Mouse (Mus musculus) forebrain, postnatal 0 days (tissue): ENCODE results near the gene Ankrd11. TPM values are rescaled to one million over a fixed set of nuclear protein-coding genes. Genes with fewer than 3 reads are reported as not detected.

Experiments
- ATAC-seq: fragments of 200-750 bp; cut with Nextera tagmentation; 2 replicates; pipeline ENCODE4 v1.8.0; 2017; ENCODE audit warnings: mild to moderate bottlenecking, moderate library complexity
- DNase-seq: peaks from one replicate; pipeline ENCODE4 v3.0.0-alpha.2; 2015
- H3K27ac ChIP-seq: fragments of 300-500 bp; sonication (generic); 2 replicates; pipeline ENCODE4 v1.5.1; 2014; ENCODE audit warnings: low read depth, mild to moderate bottlenecking, antibody characterized with exemption, low read length, moderate library complexity, mixed read lengths
- H3K27me3 ChIP-seq: fragments of 300-500 bp; sonication (generic); 2 replicates; pipeline ENCODE4 v1.6.1; 2014; ENCODE audit warnings: mild to moderate bottlenecking, low read length, mixed read lengths; ENCODE audit not compliant: insufficient read depth
- H3K36me3 ChIP-seq: fragments of 300-500 bp; sonication (generic); 2 replicates; pipeline ENCODE4 v1.6.1; 2014; ENCODE audit warnings: mild to moderate bottlenecking, moderate library complexity; ENCODE audit not compliant: insufficient read depth
- H3K4me1 ChIP-seq: fragments of 300-500 bp; sonication (generic); 2 replicates; pipeline ENCODE4 v1.6.1; 2014; ENCODE audit warnings: antibody characterized with exemption; ENCODE audit not compliant: insufficient read depth
- H3K4me2 ChIP-seq: fragments of 300-500 bp; sonication (generic); 2 replicates; pipeline ENCODE4 v1.6.1; 2014; ENCODE audit warnings: low read depth, mild to moderate bottlenecking, moderate library complexity
- H3K4me3 ChIP-seq: fragments of 300-500 bp; sonication (generic); 2 replicates; pipeline ENCODE4 v1.5.1; 2014; ENCODE audit warnings: low read depth, low read length, mixed read lengths
- H3K9ac ChIP-seq: fragments of 300-500 bp; sonication (generic); 2 replicates; pipeline ENCODE4 v1.6.1; 2014; ENCODE audit warnings: mild to moderate bottlenecking
- H3K9me3 ChIP-seq: fragments of 300-500 bp; sonication (generic); 2 replicates; pipeline ENCODE4 v1.6.1; 2016; ENCODE audit warnings: low read length
- CTCF ChIP-seq: sonication (generic); IDR thresholded peaks from 2 replicates; pipeline ENCODE4 v1.5.1; 2016; ENCODE audit warnings: antibody characterized with exemption, control low read depth, low read depth
- WGBS: fragments of 180-500 bp; shearing (Covaris S2); extraction: QIAGEN DNeasy Blood & Tissue Kit; methylation state at CpG from one replicate; pipeline ENCODE4 v1.1.7; 2014; 5-methylcytosine and 5-hydroxymethylcytosine counted together
- polyA plus RNA-seq: library from polyadenylated mRNA; unstranded; fragments of >200 nt; fragmentation: Nextera tagmentation; extraction: Ambion mirVana; gene quantifications from 2 replicates; pipeline ENCODE4 v1.2.1, GENCODE M21; 2015
- total RNA-seq: library from RNA; depleted of rRNA; stranded (reverse); fragments of >200 nt; gene quantifications from 2 replicates; pipeline ENCODE4 v1.2.3, GENCODE M21; 2014

Gene Ankrd11
- total and polyA plus RNA-seq, 2 experiments from 2014 or later = 73.5 to 103 TPM

DNA sequence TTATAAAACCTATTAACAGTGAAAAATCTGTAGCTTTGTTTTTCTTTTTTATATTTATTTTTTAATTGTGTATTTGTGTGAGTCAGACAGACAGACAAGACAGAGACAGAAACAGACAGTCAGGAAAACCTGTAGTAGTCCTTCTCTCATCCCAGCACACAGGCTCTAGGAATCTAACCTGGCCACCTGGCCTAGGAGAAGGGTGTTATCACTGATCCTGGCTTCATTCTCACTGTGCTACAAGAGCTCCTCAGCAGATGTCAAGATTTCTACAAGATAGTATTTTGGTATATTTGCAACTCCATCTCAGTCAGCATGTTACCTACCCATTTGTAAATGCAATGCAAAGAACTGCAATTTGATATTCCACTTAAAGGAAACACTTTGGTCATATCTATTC, 30.8 kb downstream of the Ankrd11 start:
- no peak for TF ChIP-seq CTCF
- no peaks in the 10 kb centered on the region for H3K9me3 ChIP-seq
- H3K4me2 ChIP-seq = no peak overlapping the region
- H3K4me3 ChIP-seq = no peak overlapping the region
- no peaks in the 10 kb centered on the region for H3K27me3 ChIP-seq
- H3K9ac ChIP-seq = no peak overlapping the region
- ATAC-seq (no peak), DNase-seq (no peak)
- H3K36me3 ChIP-seq = no peaks in the 10 kb centered on the region
- H3K27ac ChIP-seq = no peak overlapping the region
- H3K4me1 ChIP-seq = no peaks in the 10 kb centered on the region

DNA sequence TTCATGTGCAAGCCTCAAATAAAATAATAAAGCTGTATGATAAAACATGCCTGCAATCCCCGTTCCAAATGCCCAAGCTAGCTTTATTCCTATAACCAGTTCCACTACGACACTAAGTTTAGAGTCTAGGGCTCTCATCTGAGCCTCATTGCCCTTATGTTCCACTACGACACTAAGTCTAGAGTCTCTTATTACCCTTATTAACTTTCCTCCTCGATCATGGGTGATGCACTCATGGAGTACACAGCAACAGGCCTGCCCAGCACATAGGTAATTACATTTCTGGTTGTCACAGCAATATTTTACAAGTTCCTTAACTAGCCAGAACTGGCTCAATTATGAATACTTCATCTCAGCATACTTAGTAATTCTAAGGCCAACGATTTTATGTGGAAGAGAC, 36.3 kb downstream of the Ankrd11 start:
- no peaks in the 10 kb centered on the region for H3K27me3 ChIP-seq
- DNase-seq = no peak
- no peak for ATAC-seq
- no peaks in the 10 kb centered on the region for H3K9me3 ChIP-seq
- H3K27ac ChIP-seq = no peak overlapping the region
- H3K4me1 ChIP-seq = no peaks in the 10 kb centered on the region
- no peak overlapping the region for H3K4me3 ChIP-seq
- H3K9ac ChIP-seq = no peak overlapping the region
- H3K36me3 ChIP-seq = no peaks in the 10 kb centered on the region
- TF ChIP-seq CTCF = no peak
- 82% methylated on average over 5 of the region's 5 CpGs for WGBS
- no peak overlapping the region for H3K4me2 ChIP-seq

DNA sequence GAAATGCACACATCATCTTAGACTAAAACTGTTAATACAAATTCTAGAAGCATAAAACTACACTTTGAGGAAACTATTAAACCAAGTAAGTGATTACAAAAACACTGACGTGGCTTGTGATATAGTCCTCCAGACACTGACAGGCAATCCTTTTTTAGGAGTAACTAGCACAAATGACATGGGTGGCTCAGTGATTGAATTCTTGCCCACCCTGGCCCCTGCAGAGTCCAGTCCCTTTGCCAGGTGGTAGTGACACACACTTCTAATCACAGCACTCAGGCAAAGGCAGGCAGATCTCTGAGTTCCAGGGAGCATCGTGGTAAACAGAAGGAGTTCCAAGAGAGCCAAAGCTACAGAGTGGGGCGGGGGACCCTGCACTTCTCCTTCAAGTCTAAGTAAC, 36.7 kb downstream of the Ankrd11 start:
- WGBS = 64% methylated on average over 3 of the region's 3 CpGs
- no peak for TF ChIP-seq CTCF

DNA sequence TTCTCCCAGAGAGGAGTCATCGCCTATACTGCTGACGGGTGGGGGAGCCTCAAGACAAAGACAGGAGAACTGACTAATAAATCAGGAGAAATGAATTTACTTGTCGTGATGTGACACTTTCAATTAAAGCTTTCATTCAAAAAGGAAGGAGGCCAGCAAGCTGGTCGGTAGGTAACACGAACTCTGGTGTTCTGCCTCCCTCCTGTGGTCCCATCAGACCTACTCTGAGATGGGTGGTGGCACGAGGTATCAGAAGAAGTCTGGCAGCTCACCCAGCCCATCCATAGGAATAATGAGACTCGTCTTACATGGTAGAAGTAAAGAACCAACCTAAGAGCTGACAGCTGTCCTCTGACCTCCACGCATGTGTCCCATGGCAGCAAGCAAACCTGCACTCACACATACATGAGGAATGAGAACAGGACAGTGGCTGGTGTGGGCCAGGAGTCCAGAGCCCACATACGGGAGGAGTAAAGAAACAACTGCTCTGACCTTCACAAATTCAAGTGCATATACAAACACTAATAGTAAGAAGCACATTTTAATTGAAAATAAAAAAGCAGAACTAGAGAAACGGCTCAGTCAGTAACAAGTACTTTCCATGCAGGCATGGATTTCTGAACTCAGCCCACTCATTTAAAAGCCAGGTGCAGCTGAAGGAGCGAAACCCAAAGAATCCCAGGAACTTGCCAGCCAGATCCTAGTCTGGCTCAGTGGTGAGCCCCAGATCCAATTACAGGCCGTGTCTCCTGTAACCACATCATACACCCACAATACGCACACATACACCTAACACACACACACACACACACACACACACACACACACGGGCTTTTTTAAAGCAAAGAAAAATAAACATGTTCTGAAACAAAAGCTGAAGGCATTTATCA, 37.8 kb downstream of the Ankrd11 start:
- TF ChIP-seq CTCF = no peak
- DNase-seq (no peak), ATAC-seq (no peak)
- H3K4me1 ChIP-seq = no peaks in the 10 kb centered on the region
- H3K4me3 ChIP-seq = no peak overlapping the region
- no peaks in the 10 kb centered on the region for H3K36me3 ChIP-seq
- H3K9ac ChIP-seq = no peak overlapping the region
- 77% methylated on average over 14 of the region's 14 CpGs for WGBS
- H3K27me3 ChIP-seq = no peaks in the 10 kb centered on the region
- H3K9me3 ChIP-seq = no peaks in the 10 kb centered on the region
- no peak overlapping the region for H3K4me2 ChIP-seq
- H3K27ac ChIP-seq = no peak overlapping the region

More for the DNA sequence above, 36.7 kb downstream of the Ankrd11 start:
- DNase-seq = no peak
- Histone ChIP-seq H3K4me1 (no peaks in the 10 kb centered on the region), H3K4me3 (no peak overlapping the region), H3K36me3 (no peaks in the 10 kb centered on the region), H3K9me3 (no peaks in the 10 kb centered on the region), H3K9ac (no peak overlapping the region), H3K27me3 (no peaks in the 10 kb centered on the region), H3K4me2 (no peak overlapping the region), H3K27ac (no peak overlapping the region)
- no peak for ATAC-seq

DNA sequence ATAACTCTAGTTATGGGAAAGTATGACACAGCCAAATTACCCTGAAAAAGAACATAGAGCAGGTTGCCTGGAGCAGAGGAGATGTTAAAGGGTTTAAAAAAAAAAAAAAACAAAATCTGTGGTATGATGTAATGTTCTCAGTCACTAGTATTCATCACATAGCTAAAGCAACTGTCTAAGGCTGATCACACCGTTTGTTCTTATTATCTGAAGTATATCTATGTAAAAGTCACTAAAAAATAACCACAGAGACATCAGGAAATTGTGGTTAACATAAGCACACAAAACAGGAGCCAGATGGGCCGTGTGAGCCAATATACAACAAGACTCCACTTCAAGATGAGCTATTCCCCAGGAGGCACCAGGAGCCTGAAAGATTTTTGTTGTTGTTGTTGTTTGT, 41.8 kb downstream of the Ankrd11 start:
- Histone ChIP-seq H3K9ac (no peak overlapping the region), H3K4me3 (no peak overlapping the region), H3K27me3 (no peaks in the 10 kb centered on the region), H3K9me3 (no peaks in the 10 kb centered on the region), H3K36me3 (no peaks in the 10 kb centered on the region), H3K27ac (no peak overlapping the region), H3K4me2 (no peak overlapping the region), H3K4me1 (no peaks in the 10 kb centered on the region)
- ATAC-seq = no peak
- no peak for DNase-seq
- no peak for TF ChIP-seq CTCF
- 71% methylated on average over 2 of the region's 2 CpGs for whole genome bisulfite sequencing

DNA sequence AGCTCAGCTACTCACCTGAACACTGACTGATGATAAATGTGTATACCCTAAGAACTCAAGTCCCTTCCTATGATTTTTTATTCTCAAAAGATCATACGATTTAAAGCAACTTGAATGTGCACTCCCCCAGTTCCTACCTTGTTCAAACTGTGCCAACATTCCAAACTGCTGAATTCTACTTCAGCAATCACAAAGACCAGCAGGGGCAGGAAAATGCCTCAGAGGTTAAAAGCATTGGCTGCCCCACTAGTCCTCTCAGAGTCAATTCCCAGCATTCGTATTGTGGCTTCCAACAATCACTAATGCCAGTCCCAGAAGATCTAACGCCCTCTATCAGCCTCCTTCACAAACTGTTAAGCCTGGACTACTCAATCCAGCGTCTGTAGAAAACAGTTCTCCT, 44.1 kb downstream of the Ankrd11 start:
- Histone ChIP-seq H3K4me2 (no peak overlapping the region), H3K4me3 (no peak overlapping the region)
- 70% methylated on average over 4 of the region's 4 CpGs for WGBS

DNA sequence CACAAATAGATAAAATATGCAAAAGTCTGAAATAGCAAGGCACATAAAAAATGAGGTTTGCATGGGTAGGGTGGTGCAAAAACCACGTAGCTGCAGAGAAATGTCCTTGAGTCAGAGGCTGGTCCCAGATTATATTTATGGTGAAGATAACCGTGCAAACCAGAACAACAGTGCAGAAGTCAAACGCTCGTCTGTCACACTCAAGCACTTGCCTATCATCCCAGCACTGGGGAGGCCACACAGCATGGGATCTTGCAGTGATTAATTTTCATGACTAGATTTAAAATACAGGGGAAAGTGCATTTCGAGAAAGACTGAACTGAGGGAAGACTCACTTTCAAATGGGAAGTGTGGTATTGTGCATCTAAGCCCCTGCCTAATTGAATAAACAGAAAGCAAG, 48.3 kb downstream of the Ankrd11 start:
- ATAC-seq = no peak

More for the DNA sequence above, 44.1 kb downstream of the Ankrd11 start:
- no peaks in the 10 kb centered on the region for H3K9me3 ChIP-seq
- ATAC-seq (no peak), DNase-seq (no peak)
- H3K4me1 ChIP-seq = no peaks in the 10 kb centered on the region
- no peaks in the 10 kb centered on the region for H3K36me3 ChIP-seq
- no peak overlapping the region for H3K27ac ChIP-seq
- no peak for TF ChIP-seq CTCF
- H3K27me3 ChIP-seq = no peaks in the 10 kb centered on the region
- H3K9ac ChIP-seq = no peak overlapping the region

More for the DNA sequence above, 48.3 kb downstream of the Ankrd11 start:
- H3K4me2 ChIP-seq = no peak overlapping the region
- no peaks in the 10 kb centered on the region for H3K4me1 ChIP-seq
- H3K9ac ChIP-seq = no peak overlapping the region
- TF ChIP-seq CTCF = no peak
- no peak overlapping the region for H3K27ac ChIP-seq
- no peak for DNase-seq
- H3K4me3 ChIP-seq = no peak overlapping the region
- no peaks in the 10 kb centered on the region for H3K27me3 ChIP-seq
- no peaks in the 10 kb centered on the region for H3K9me3 ChIP-seq
- H3K36me3 ChIP-seq = no peaks in the 10 kb centered on the region
- 76% methylated on average over 5 of the region's 5 CpGs for WGBS
